Mouse (Mus musculus) ES-E14 (cell line): Measurements from ENCODE around the gene Rufy1.

Experiments used
- CHD2 ChIP-seq: IDR thresholded peaks from 2 replicates; pipeline ENCODE4 v1.6.1; 2014; ENCODE audit warnings: mild to moderate bottlenecking, low read depth, low read length, inconsistent platforms
- HCFC1 ChIP-seq: IDR thresholded peaks from 2 replicates; pipeline ENCODE4 v1.6.1; 2012; ENCODE audit warnings: low read length, inconsistent platforms, borderline replicate concordance; ENCODE audit not compliant: insufficient read depth
- MAFK ChIP-seq: IDR thresholded peaks from 2 replicates; pipeline ENCODE4 v1.6.1; 2014; ENCODE audit warnings: mild to moderate bottlenecking, low read depth, low read length, inconsistent platforms; ENCODE audit not compliant: insufficient read depth
- ZC3H11A ChIP-seq: IDR thresholded peaks from 2 replicates; pipeline ENCODE4 v1.6.1; 2012; ENCODE audit warnings: low read depth, mild to moderate bottlenecking, inconsistent platforms, low read length, borderline replicate concordance
- ZNF384 ChIP-seq: IDR thresholded peaks from 2 replicates; pipeline ENCODE4 v1.6.1; 2012; ENCODE audit warnings: low read depth, low read length, inconsistent platforms

DNA sequence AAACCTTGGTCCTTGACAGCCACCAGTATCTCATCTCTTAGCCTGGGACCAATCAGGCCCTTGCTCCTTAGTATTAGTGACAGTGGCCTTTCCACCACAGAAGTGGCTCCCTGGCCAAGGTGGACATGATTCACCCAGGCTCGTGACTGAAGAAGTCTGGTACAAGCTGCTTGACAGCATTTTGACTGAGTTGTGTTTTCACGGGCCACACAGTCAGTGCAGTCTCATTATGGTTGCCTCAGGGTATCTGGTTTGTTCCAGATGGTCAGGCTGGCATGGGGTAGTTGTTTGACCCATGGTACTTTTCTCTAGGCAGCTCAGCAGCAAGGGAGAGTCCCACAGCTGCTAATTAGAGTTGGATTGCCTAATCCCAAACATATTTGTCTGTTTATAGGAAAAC is 28.3 kb upstream of the Rufy1 start:
- TF ChIP-seq ZC3H11A: no peak
- no peak for TF ChIP-seq CHD2
- no peak for TF ChIP-seq HCFC1
- TF ChIP-seq MAFK: no peak
- TF ChIP-seq ZNF384: no peak
